Mouse (Mus musculus) lung, postnatal 0 days (tissue): ENCODE measurements at regions not wholly inside any gene's neighbourhood (a gene's known extent, or its start where the extent isn't known, plus 50 kb on each side); places are given as distances from the start of the nearest gene placed in this dataset.

ENCODE experiments used
- ATAC-seq: fragments of 200-750 bp; cut with Nextera tagmentation; 2 replicates; pipeline ENCODE4 v1.8.0; 2017; ENCODE audit warnings: moderate library complexity
- DNase-seq: peaks from one replicate; pipeline ENCODE4 v3.0.0-alpha.2; 2016; ENCODE audit warnings: low spot score
- H3K27ac ChIP-seq: fragments of 300-500 bp; sonication (generic); 2 replicates; pipeline ENCODE4 v1.5.1; 2014; ENCODE audit warnings: antibody characterized with exemption, mild to moderate bottlenecking, low read length, mixed read lengths
- H3K27me3 ChIP-seq: fragments of 300-500 bp; sonication (generic); replicated peaks from 2 replicates; pipeline ENCODE4 v1.6.1; 2014; ENCODE audit warnings: low read length, mixed read lengths; ENCODE audit not compliant: insufficient read depth
- H3K36me3 ChIP-seq: fragments of 300-500 bp; sonication (generic); 2 replicates; pipeline ENCODE4 v1.6.1; 2014; ENCODE audit warnings: low read length, mixed read lengths; ENCODE audit not compliant: insufficient read depth
- H3K4me1 ChIP-seq: fragments of 300-500 bp; sonication (generic); 2 replicates; pipeline ENCODE4 v1.6.1; 2014; ENCODE audit warnings: antibody characterized with exemption, low read depth, low read length, mixed read lengths; ENCODE audit not compliant: insufficient read depth
- H3K4me2 ChIP-seq: fragments of 300-500 bp; sonication (generic); replicated peaks from 2 replicates; pipeline ENCODE4 v1.6.1; 2014; ENCODE audit warnings: low read depth, mild to moderate bottlenecking, low read length, moderate library complexity, mixed read lengths
- H3K4me3 ChIP-seq: fragments of 300-500 bp; sonication (generic); 2 replicates; pipeline ENCODE4 v1.5.1; 2014; ENCODE audit warnings: low read depth, low read length
- H3K9ac ChIP-seq: fragments of 300-500 bp; sonication (generic); replicated peaks from 2 replicates; pipeline ENCODE4 v1.6.1; 2014; ENCODE audit warnings: low read depth, mild to moderate bottlenecking
- H3K9me3 ChIP-seq: fragments of 300-500 bp; sonication (generic); 2 replicates; pipeline ENCODE4 v1.6.1; 2016; ENCODE audit warnings: low read length, mixed read lengths
- CTCF ChIP-seq: IDR thresholded peaks from 2 replicates; pipeline ENCODE4 v1.5.1; 2016; ENCODE audit warnings: antibody characterized with exemption, mild to moderate bottlenecking
- EP300 ChIP-seq: IDR thresholded peaks from 2 replicates; pipeline ENCODE4 v1.6.1; 2016; ENCODE audit warnings: antibody characterized with exemption, mild to moderate bottlenecking, control low read depth
- WGBS: fragments of 180-500 bp; shearing (Covaris S2); extraction: QIAGEN DNeasy Blood & Tissue Kit; methylation state at CpG from one replicate; pipeline ENCODE4 v1.1.7; 2014; 5-methylcytosine and 5-hydroxymethylcytosine counted together

- no peak overlapping the region for H3K27ac ChIP-seq
- ATAC-seq (no peak), DNase-seq (no peak)
- no peaks in the 10 kb centered on the region for H3K27me3 ChIP-seq
- H3K9me3 ChIP-seq: no peaks in the 10 kb centered on the region
- WGBS: 48% methylated on average over 4 of the region's 4 CpGs
- no peak overlapping the region for H3K4me2 ChIP-seq
- no peak for TF ChIP-seq CTCF
- no peak for TF ChIP-seq EP300
- H3K4me1 ChIP-seq: no peaks in the 10 kb centered on the region
- no peak overlapping the region for H3K9ac ChIP-seq
- no peak overlapping the region for H3K4me3 ChIP-seq
- H3K36me3 ChIP-seq: no peaks in the 10 kb centered on the region
Observed at GRCm38 (mm10) chr4:142767665-142768064, 445.1 kb downstream of the Prdm2 start.

- no peak overlapping the region for H3K4me2 ChIP-seq
- H3K27ac ChIP-seq: no peak overlapping the region
- no peak overlapping the region for H3K9ac ChIP-seq
- H3K27me3 ChIP-seq: no peaks in the 10 kb centered on the region
- no peak for DNase-seq
- no peak for ATAC-seq
- H3K4me1 ChIP-seq: no peaks in the 10 kb centered on the region
- 45% methylated on average over 8 of the region's 8 CpGs for WGBS
- no peaks in the 10 kb centered on the region for H3K9me3 ChIP-seq
- TF ChIP-seq CTCF: no peak
- TF ChIP-seq EP300: no peak
- no peaks in the 10 kb centered on the region for H3K36me3 ChIP-seq
- no peak overlapping the region for H3K4me3 ChIP-seq
Observed at GRCm38 (mm10) chr4:142761577-142761976, 451.2 kb downstream of the Prdm2 start.

- no peaks in the 10 kb centered on the region for H3K9me3 ChIP-seq
Observed at GRCm38 (mm10) chr4:142758102-142758501, 454.7 kb downstream of the Prdm2 start.

GRCm38 (mm10) chr4:142756332-142756731 is 456.5 kb downstream of the Prdm2 start:
- H3K4me2 ChIP-seq: no peak overlapping the region
- 42% methylated on average over 6 of the region's 6 CpGs for WGBS
- H3K27me3 ChIP-seq: no peaks in the 10 kb centered on the region
- DNase-seq (peak; percentile 79), ATAC-seq (peak; percentile 95)
- H3K9me3 ChIP-seq: no peaks in the 10 kb centered on the region
- no peaks in the 10 kb centered on the region for H3K4me1 ChIP-seq
- H3K9ac ChIP-seq: no peak overlapping the region
- peak; percentile 79 for TF ChIP-seq EP300
- TF ChIP-seq CTCF: no peak
- H3K27ac ChIP-seq: no peak overlapping the region
- H3K36me3 ChIP-seq: no peaks in the 10 kb centered on the region
- H3K4me3 ChIP-seq: no peak overlapping the region

More at GRCm38 (mm10) chr4:142758102-142758501, 454.7 kb downstream of the Prdm2 start:
- Histone ChIP-seq H3K9ac (no peak overlapping the region), H3K4me1 (no peaks in the 10 kb centered on the region), H3K27ac (no peak overlapping the region), H3K36me3 (no peaks in the 10 kb centered on the region), H3K4me2 (no peak overlapping the region), H3K4me3 (no peak overlapping the region), H3K27me3 (no peaks in the 10 kb centered on the region)
- 83% methylated on average over 3 of the region's 3 CpGs for WGBS
- DNase-seq (no peak), ATAC-seq (no peak)
- TF ChIP-seq CTCF (no peak), EP300 (no peak)

GRCm38 (mm10) chr4:142749918-142750317 is 462.9 kb downstream of the Prdm2 start:
- Histone ChIP-seq H3K9ac (no peak overlapping the region), H3K36me3 (no peaks in the 10 kb centered on the region), H3K4me2 (no peak overlapping the region), H3K9me3 (no peaks in the 10 kb centered on the region), H3K27ac (no peak overlapping the region), H3K27me3 (no peaks in the 10 kb centered on the region), H3K4me1 (no peaks in the 10 kb centered on the region), H3K4me3 (no peak overlapping the region)
- WGBS: 40% methylated on average over 8 of the region's 8 CpGs
- peak; percentile 71; the same call in 1 of the 2 replicates for ATAC-seq
- peak; percentile 57 for DNase-seq
- TF ChIP-seq CTCF (no peak), EP300 (no peak)

GRCm38 (mm10) chr4:142723554-142723907 is 484.3 kb upstream of the Kazn start:
- H3K4me1 ChIP-seq: no peaks in the 10 kb centered on the region
- no peak overlapping the region for H3K9ac ChIP-seq
- TF ChIP-seq EP300 (no peak), CTCF (no peak)
- H3K27me3 ChIP-seq: no peaks in the 10 kb centered on the region
- H3K4me3 ChIP-seq: no peak overlapping the region
- no peak overlapping the region for H3K4me2 ChIP-seq
- H3K27ac ChIP-seq: no peak overlapping the region
- WGBS: 85% methylated on average over 4 of the region's 4 CpGs
- no peak for ATAC-seq
- no peaks in the 10 kb centered on the region for H3K9me3 ChIP-seq
- H3K36me3 ChIP-seq: no peaks in the 10 kb centered on the region
- no peak for DNase-seq

- DNase-seq: no peak
- H3K9me3 ChIP-seq: no peaks in the 10 kb centered on the region
Observed at GRCm38 (mm10) chr4:142722845-142723553, 483.8 kb upstream of the Kazn start.

More at GRCm38 (mm10) chr4:142722845-142723553, 483.8 kb upstream of the Kazn start:
- H3K9ac ChIP-seq: no peak overlapping the region
- no peak overlapping the region for H3K4me3 ChIP-seq
- H3K27ac ChIP-seq: no peak overlapping the region
- no peak for ATAC-seq
- H3K36me3 ChIP-seq: no peaks in the 10 kb centered on the region
- H3K4me2 ChIP-seq: no peak overlapping the region
- 69% methylated on average over 3 of the region's 3 CpGs for WGBS
- TF ChIP-seq CTCF (no peak), EP300 (no peak)
- H3K4me1 ChIP-seq: no peaks in the 10 kb centered on the region
- H3K27me3 ChIP-seq: no peaks in the 10 kb centered on the region
